Mouse (Mus musculus) lung, embryonic 16.5 days (tissue): Measurements from ENCODE around the gene Kmt2c. TPM values are rescaled to one million over a fixed set of nuclear protein-coding genes. Genes with fewer than 3 reads are reported as not detected.

Experiments used
- ATAC-seq: fragments of 200-750 bp; cut with Nextera tagmentation; 2 replicates; pipeline ENCODE4 v1.8.0; 2017; ENCODE audit warnings: low read depth, mild to moderate bottlenecking, moderate library complexity
- H3K27ac ChIP-seq: fragments of 300-500 bp; sonication (generic); 2 replicates; pipeline ENCODE4 v1.5.1; 2014; ENCODE audit warnings: mild to moderate bottlenecking, control low read depth, low read length
- H3K27me3 ChIP-seq: fragments of 300-500 bp; sonication (generic); 2 replicates; pipeline ENCODE4 v1.6.1; 2014; ENCODE audit warnings: low read depth, low read length, mixed read lengths; ENCODE audit not compliant: control insufficient read depth, insufficient read depth
- H3K36me3 ChIP-seq: fragments of 300-500 bp; sonication (generic); 2 replicates; pipeline ENCODE4 v1.6.1; 2014; ENCODE audit warnings: low read length; ENCODE audit not compliant: control insufficient read depth, insufficient read depth
- H3K4me1 ChIP-seq: fragments of 300-500 bp; sonication (generic); replicated peaks from 2 replicates; pipeline ENCODE4 v1.6.1; 2014; ENCODE audit warnings: low read length, mixed read lengths; ENCODE audit not compliant: control insufficient read depth, insufficient read depth
- H3K4me2 ChIP-seq: fragments of 300-500 bp; sonication (generic); 2 replicates; pipeline ENCODE4 v1.6.1; 2014; ENCODE audit warnings: low read depth, low read length, control low read depth
- H3K4me3 ChIP-seq: fragments of 300-500 bp; sonication (generic); 2 replicates; pipeline ENCODE4 v1.5.1; 2014; ENCODE audit warnings: mild to moderate bottlenecking, low read length, control low read depth
- H3K9ac ChIP-seq: fragments of 300-500 bp; sonication (generic); 2 replicates; pipeline ENCODE4 v1.6.1; 2014; ENCODE audit warnings: low read length, control low read depth
- H3K9me3 ChIP-seq: fragments of 300-500 bp; sonication (generic); 2 replicates; pipeline ENCODE4 v1.6.1; 2016; ENCODE audit warnings: low read length; ENCODE audit not compliant: control insufficient read depth
- WGBS: fragments of 180-500 bp; shearing (Covaris S2); extraction: QIAGEN DNeasy Blood & Tissue Kit; methylation state at CpG from one replicate; pipeline ENCODE4 v1.1.7; 2014; 5-methylcytosine and 5-hydroxymethylcytosine counted together
- polyA plus RNA-seq: library from polyadenylated mRNA; unstranded; fragments of >200 nt; fragmentation: Nextera tagmentation; extraction: Ambion mirVana; gene quantifications from 2 replicates; pipeline ENCODE4 v1.2.1, GENCODE M21; 2015

The Kmt2c gene
- 10.2 and 10.4 TPM in 2 replicates for polyA plus RNA-seq

DNA sequence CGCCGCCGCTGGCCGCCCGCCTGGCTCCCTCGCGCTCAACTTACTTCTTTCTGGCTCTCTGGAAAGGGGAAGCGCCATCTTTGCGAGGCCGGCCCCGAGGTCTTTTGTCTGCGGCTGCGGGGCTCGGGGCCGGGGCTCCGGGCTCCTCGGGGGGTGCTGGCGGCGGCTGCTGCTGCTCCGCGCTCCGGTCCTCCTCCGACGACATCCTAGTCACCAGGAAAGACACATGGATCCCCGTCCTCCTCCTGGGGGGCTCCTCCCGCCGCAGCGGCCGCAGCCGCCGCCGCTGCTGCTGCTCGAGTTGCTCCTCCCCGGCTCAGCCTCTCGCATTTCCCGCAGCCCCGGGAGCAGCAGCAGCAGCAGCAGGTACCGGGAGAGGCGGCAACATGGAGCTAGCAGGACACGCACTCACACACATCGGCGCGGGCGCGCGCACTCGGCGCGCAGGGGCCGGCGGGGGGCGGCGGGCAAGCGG, at the start of gene Kmt2c:
Kmt2c (minus strand) TSS at position 438 of the 475 bp plus-strand sequence.
- no peaks in the 10 kb centered on the region for H3K36me3 ChIP-seq
- peak within 1 kb of the TSS; percentile 81 for H3K4me3 ChIP-seq
- H3K27me3 ChIP-seq: no peaks in the 10 kb centered on the region
- peaks cover 11% of the 10 kb centered on the region for H3K4me1 ChIP-seq
- H3K4me2 ChIP-seq: peak within 1 kb of the TSS; percentile 81
- H3K9me3 ChIP-seq: no peaks in the 10 kb centered on the region
- H3K27ac ChIP-seq: peak within 1 kb of the TSS; percentile 100
- H3K9ac ChIP-seq: peak within 1 kb of the TSS; percentile 90
- under 1% methylated on average over 38 of the region's 54 CpGs for WGBS
- ATAC-seq: peak; percentile 3

DNA sequence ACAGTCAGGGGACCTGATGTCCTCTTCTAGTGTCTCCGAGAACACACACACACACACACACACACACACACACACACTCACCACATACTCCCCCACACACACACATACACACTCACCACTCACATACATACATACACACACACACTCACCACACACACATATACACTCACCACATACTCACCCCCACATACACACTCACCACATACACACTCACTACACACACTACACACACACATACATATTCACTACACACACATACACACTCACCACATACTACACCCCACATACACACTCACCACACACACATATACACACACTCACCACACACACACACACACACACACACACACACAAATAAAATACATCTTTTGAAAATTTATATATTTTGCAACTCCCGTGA, 48.3 kb upstream of the Kmt2c start:
- H3K27me3 ChIP-seq: no peaks in the 10 kb centered on the region
- no peak overlapping the region for H3K4me2 ChIP-seq
- no peak overlapping the region for H3K27ac ChIP-seq
- 100% methylated on average over 2 of the region's 2 CpGs for WGBS
- no peaks in the 10 kb centered on the region for H3K9me3 ChIP-seq
- H3K4me1 ChIP-seq: no peaks in the 10 kb centered on the region
- no peaks in the 10 kb centered on the region for H3K36me3 ChIP-seq
- H3K9ac ChIP-seq: no peak overlapping the region
- no peak overlapping the region for H3K4me3 ChIP-seq
- no peak for ATAC-seq

DNA sequence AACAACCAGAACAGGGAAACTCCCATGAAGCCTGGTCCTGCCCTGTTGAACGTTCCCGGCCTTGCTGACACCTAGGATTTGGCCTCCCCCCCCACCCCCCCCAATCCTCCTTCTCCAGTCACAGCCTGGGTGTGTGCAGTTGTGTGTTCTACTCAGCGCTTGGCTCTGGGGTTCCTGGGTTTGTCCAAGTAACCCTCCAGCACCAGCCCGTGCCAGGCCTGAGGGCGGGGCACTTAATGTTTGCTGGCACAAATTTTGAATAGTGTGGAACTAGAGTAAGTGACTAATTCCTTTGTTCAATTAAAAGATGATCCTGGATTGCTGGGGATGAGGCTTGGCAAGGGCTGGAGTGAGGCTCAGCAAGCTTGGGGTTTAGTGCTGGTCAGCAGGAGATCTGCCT, 46.0 kb upstream of the Kmt2c start:
- no peak overlapping the region for H3K4me2 ChIP-seq
- H3K27ac ChIP-seq: no peak overlapping the region
- WGBS: 65% methylated on average over 5 of the region's 5 CpGs
- H3K27me3 ChIP-seq: no peaks in the 10 kb centered on the region
- no peaks in the 10 kb centered on the region for H3K9me3 ChIP-seq
- no peak for ATAC-seq
- no peak overlapping the region for H3K9ac ChIP-seq
- no peaks in the 10 kb centered on the region for H3K4me1 ChIP-seq
- no peak overlapping the region for H3K4me3 ChIP-seq
- no peaks in the 10 kb centered on the region for H3K36me3 ChIP-seq

DNA sequence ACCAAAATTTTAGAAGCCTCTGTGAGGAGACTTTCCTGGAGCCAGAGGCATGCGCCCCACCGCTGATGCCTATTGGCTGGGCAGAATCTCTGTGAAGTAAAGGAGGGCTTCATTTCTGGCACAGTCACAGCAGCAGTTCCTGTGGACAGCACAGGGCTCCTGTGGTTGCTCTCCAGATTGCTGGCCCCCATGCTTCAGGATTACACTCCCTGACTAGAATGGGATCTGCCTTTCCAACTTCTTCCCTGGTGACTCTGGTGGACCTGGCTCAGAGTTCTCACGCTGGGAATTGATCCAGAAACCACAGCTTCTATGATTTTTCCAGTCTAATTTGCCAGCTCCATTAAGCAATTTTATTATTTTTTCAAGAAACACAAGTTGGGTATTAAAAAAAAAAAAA, 45.5 kb upstream of the Kmt2c start:
- no peak overlapping the region for H3K9ac ChIP-seq
- no peak overlapping the region for H3K4me2 ChIP-seq
- no peaks in the 10 kb centered on the region for H3K36me3 ChIP-seq
- no peaks in the 10 kb centered on the region for H3K9me3 ChIP-seq
- H3K27ac ChIP-seq: no peak overlapping the region
- H3K27me3 ChIP-seq: no peaks in the 10 kb centered on the region
- 88% methylated on average over 3 of the region's 3 CpGs for WGBS
- no peaks in the 10 kb centered on the region for H3K4me1 ChIP-seq
- no peak for ATAC-seq
- H3K4me3 ChIP-seq: no peak overlapping the region

DNA sequence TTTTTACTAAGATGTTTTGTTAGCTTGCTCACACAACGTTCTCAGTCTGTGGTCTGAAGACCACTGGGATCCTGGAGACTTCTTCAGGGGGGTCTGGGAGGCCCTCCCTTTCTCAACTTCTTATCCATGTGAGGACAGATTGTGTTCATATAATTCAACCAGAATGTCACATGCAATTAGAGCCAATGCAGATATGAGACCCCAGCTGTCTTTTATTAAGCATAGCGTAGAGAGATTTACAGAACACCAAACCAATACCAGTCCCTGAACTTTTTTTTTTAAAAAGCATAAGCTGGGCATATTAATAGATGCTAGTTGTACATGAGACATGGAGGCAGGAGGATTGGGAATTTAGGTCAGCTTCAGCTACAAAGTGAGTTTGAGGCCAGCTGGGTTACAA, 43.1 kb upstream of the Kmt2c start:
- no peak for ATAC-seq
- no peak overlapping the region for H3K4me3 ChIP-seq

DNA sequence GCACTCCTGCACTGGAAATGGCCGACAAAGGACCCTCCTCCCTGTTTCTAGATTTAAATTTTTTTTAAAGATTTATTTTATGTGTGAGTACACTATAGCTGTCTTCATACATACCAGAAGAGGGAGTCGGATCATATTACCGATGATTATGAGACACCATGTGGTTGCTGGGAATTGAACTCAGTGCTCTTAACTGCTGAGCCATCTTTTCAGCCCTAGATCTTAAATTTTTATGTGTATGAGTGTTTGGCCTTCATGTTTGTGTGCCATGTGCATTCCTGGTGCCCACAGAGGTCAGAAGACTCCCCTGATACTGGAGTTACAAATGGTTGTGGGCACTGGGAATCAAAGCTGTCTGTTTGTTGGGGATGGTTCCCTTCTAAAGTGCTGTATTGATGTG, 42.3 kb upstream of the Kmt2c start:
- Histone ChIP-seq H3K27me3 (no peaks in the 10 kb centered on the region), H3K27ac (no peak overlapping the region), H3K36me3 (no peaks in the 10 kb centered on the region), H3K4me2 (no peak overlapping the region), H3K9me3 (no peaks in the 10 kb centered on the region), H3K9ac (no peak overlapping the region), H3K4me3 (no peak overlapping the region), H3K4me1 (no peaks in the 10 kb centered on the region)
- ATAC-seq: no peak
- 66% methylated on average over 3 of the region's 3 CpGs for WGBS

More for the DNA sequence above, 43.1 kb upstream of the Kmt2c start:
- Histone ChIP-seq H3K27ac (no peak overlapping the region), H3K4me1 (no peaks in the 10 kb centered on the region), H3K27me3 (no peaks in the 10 kb centered on the region), H3K4me2 (no peak overlapping the region), H3K9ac (no peak overlapping the region), H3K9me3 (no peaks in the 10 kb centered on the region), H3K36me3 (no peaks in the 10 kb centered on the region)
- WGBS: 58% methylated on average over 2 of the region's 2 CpGs

DNA sequence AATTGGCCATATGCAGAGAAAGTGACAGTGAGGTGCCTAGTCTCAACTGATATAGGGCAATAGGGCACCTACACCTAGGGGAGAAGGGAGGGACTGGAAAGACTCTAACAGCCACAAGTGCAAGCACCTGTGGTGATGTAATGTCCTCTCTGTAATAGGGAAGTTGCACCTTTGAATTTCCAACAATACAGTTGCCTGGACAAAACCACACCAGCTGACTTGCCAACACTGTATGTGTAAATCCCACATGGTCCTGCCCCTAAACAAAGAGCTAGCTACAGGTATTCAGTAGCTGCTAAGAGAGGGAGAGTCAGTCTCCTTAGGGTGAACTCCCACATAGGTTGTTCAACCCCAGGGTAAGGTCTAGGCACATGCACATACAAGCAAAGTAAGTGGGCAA, 41.8 kb upstream of the Kmt2c start:
- H3K4me3 ChIP-seq: no peak overlapping the region
- H3K27ac ChIP-seq: no peak overlapping the region
- ATAC-seq: no peak
- no peaks in the 10 kb centered on the region for H3K9me3 ChIP-seq
- H3K27me3 ChIP-seq: no peaks in the 10 kb centered on the region
- no peak overlapping the region for H3K4me2 ChIP-seq
- H3K9ac ChIP-seq: no peak overlapping the region
- H3K4me1 ChIP-seq: no peaks in the 10 kb centered on the region
- H3K36me3 ChIP-seq: no peaks in the 10 kb centered on the region

DNA sequence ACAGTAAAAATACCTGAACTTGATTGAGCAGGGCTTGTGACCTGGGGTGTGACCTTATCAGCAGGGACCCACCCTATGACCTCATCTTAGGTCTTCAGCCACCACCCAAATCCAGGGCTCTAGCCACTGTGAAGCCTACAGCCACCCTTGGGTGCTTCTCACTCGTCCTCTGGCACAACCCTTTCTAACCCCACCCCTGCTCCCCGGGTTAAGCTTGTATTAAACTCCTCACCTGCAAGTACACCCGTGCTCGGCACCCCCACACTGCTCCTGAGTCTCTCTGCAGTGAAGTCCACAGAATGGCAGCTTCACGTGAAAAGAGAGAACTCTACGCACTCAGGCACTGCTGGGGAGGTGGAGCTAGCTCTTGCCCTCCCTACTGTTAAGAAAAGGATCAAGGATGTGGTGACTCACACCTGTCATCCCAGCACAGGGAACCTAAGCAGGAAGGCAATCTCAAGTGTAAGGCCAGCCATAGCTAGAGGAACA, 38.4 kb upstream of the Kmt2c start:
- ATAC-seq: no peak
- 29% methylated on average over 6 of the region's 6 CpGs for WGBS

DNA sequence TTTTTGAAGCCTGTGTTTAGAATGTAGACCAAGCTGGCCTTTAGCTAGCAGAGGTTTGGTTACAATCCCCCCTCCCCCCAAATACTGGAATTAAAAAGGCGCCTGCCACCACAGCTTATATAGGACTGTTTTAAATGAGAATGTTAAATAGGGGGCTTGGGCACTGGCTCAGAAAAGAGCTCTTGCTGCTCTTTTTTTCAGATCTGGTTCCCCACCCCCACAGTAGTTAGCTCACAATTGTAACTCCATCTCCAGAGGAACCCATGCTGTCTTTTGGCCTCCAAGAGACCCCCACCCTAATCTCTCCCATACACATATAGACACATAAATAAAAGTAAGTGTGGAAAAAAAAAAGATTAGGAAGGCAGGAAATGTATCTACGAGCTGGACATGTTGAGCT, 37.9 kb upstream of the Kmt2c start:
- Histone ChIP-seq H3K4me2 (no peak overlapping the region), H3K9ac (no peak overlapping the region), H3K4me1 (no peaks in the 10 kb centered on the region), H3K27ac (no peak overlapping the region), H3K9me3 (no peaks in the 10 kb centered on the region), H3K36me3 (no peaks in the 10 kb centered on the region), H3K27me3 (no peaks in the 10 kb centered on the region), H3K4me3 (no peak overlapping the region)
- 39% methylated on average over 2 of the region's 2 CpGs for WGBS
- no peak for ATAC-seq

More for the DNA sequence above, 38.4 kb upstream of the Kmt2c start:
- Histone ChIP-seq H3K27me3 (no peaks in the 10 kb centered on the region), H3K9me3 (no peaks in the 10 kb centered on the region), H3K4me3 (no peak overlapping the region), H3K4me1 (no peaks in the 10 kb centered on the region), H3K27ac (no peak overlapping the region), H3K9ac (no peak overlapping the region), H3K36me3 (no peaks in the 10 kb centered on the region), H3K4me2 (no peak overlapping the region)

DNA sequence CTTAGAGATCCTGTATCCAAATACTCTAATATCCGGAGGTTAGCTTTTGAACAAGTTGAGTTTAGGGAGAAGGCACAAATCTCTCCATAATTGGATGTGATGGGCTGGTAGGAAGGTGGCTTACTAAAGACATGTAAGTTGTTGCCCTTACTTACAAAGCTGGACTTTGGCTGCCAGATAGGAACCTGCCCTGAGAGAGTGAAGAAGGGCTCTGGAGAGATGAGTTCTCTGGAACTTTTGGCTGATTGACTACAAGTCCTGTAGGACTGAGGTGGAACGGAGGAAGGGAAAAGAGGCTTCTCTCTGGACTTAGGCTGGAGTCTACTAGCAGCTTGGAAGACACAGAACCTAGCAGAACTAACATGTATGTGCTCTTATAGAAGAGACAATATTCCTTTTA, 37.0 kb upstream of the Kmt2c start:
- 84% methylated on average over 2 of the region's 2 CpGs for WGBS
- Histone ChIP-seq H3K36me3 (no peaks in the 10 kb centered on the region), H3K27me3 (no peaks in the 10 kb centered on the region), H3K27ac (no peak overlapping the region), H3K9ac (no peak overlapping the region), H3K4me2 (no peak overlapping the region), H3K9me3 (no peaks in the 10 kb centered on the region), H3K4me1 (no peaks in the 10 kb centered on the region), H3K4me3 (no peak overlapping the region)
- ATAC-seq: no peak
